Mouse (Mus musculus) CH12.LX (cell line): ENCODE data around the gene AI467606. TPM values are rescaled to one million over a fixed set of nuclear protein-coding genes. Genes with fewer than 3 reads are reported as not detected.

Source experiments
- DNase-seq: peaks from one replicate; pipeline ENCODE4 v3.0.0-alpha.2; 2013; ENCODE audit errors: extremely low read depth
- H3K27ac ChIP-seq: 2 replicates; pipeline ENCODE4 v1.5.1; 2012; ENCODE audit warnings: low read depth, mild to moderate bottlenecking, control low read depth, moderate library complexity; ENCODE audit not compliant: insufficient read depth
- H3K27me3 ChIP-seq: replicated peaks from 2 replicates; pipeline ENCODE3; 2012; ENCODE audit warnings: inconsistent platforms
- H3K36me3 ChIP-seq, 2 experiments: replicated peaks in 1 of 2; 2 replicates each; pipeline versions ENCODE3 to v1.6.1; 2012; ENCODE audit warnings: inconsistent platforms in 1 of 2, low read length in 1 of 2, mild to moderate bottlenecking in 1 of 2, mixed read lengths in 1 of 2, moderate library complexity in 1 of 2; ENCODE audit not compliant: control insufficient read depth in 1 of 2, insufficient read depth in 1 of 2
- H3K4me1 ChIP-seq, 2 experiments: 2 replicates each; pipeline ENCODE4 v1.6.1; 2012; ENCODE audit warnings: inconsistent platforms in 1 of 2, moderate library complexity in 1 of 2; ENCODE audit not compliant: insufficient read depth in 2 of 2, control insufficient read depth in 1 of 2
- H3K4me2 ChIP-seq: 2 replicates; pipeline ENCODE4 v1.6.1; 2012; ENCODE audit warnings: low read depth, mild to moderate bottlenecking, control low read depth; ENCODE audit not compliant: poor library complexity, insufficient read depth, severe bottlenecking
- H3K4me3 ChIP-seq, 3 experiments: fragments of 150-350 bp in 1 of 3; sonication (generic) in 1 of 3; replicated peaks in 1 of 3; 2 replicates each; pipeline versions ENCODE3 to v1.5.1; 2011 to 2012; ENCODE audit warnings: low read depth in 2 of 3, low read length in 2 of 3, mild to moderate bottlenecking in 2 of 3, moderate library complexity in 2 of 3, control low read depth in 1 of 3, improper control_type of control experiment in 1 of 3, inconsistent platforms in 1 of 3, mixed read lengths in 1 of 3; ENCODE audit not compliant: poor library complexity in 1 of 3
- H3K79me2 ChIP-seq: replicated peaks from 2 replicates; pipeline ENCODE4 v1.6.1; 2012; ENCODE audit warnings: mild to moderate bottlenecking, moderate library complexity; ENCODE audit not compliant: control insufficient read depth, poor library complexity, insufficient read depth, severe bottlenecking; ENCODE audit errors: extremely low read depth
- H3K9ac ChIP-seq: 2 replicates; pipeline ENCODE4 v1.6.1; 2012; ENCODE audit warnings: low read depth, mild to moderate bottlenecking, control low read depth, moderate library complexity; ENCODE audit not compliant: insufficient read depth
- H3K9me3 ChIP-seq: replicated peaks from 2 replicates; pipeline ENCODE3; 2012; ENCODE audit warnings: low read length, inconsistent platforms, mixed read lengths
- BHLHE40 ChIP-seq: IDR thresholded peaks from 2 replicates; pipeline ENCODE4 v1.6.1; 2011; ENCODE audit warnings: mild to moderate bottlenecking, low read depth, low read length, improper control_type of control experiment
- CHD2 ChIP-seq: IDR thresholded peaks from 2 replicates; pipeline ENCODE4 v1.6.1; 2011; ENCODE audit warnings: low read length, improper control_type of control experiment
- CTCF ChIP-seq, 2 experiments: IDR thresholded peaks in 1 of 2; conservative IDR thresholded peaks in 1 of 2; 2 replicates each; pipeline ENCODE4 v1.5.1; 2011 to 2012; ENCODE audit warnings: low read depth in 2 of 2, low read length in 2 of 2, improper control_type of control experiment in 1 of 2, inconsistent platforms in 1 of 2, mild to moderate bottlenecking in 1 of 2, moderate library complexity in 1 of 2
- ETS1 ChIP-seq: conservative IDR thresholded peaks from 2 replicates; pipeline ENCODE4 v1.6.1; 2012; ENCODE audit warnings: low read depth, mild to moderate bottlenecking, inconsistent platforms, low read length, improper control_type of control experiment, moderate library complexity
- GABPA ChIP-seq: IDR thresholded peaks from 2 replicates; pipeline ENCODE4 v1.6.1; 2012; ENCODE audit warnings: low read depth, low read length, improper control_type of control experiment, inconsistent platforms; ENCODE audit not compliant: insufficient replicate concordance
- HCFC1 ChIP-seq: IDR thresholded peaks from 2 replicates; pipeline ENCODE4 v1.6.1; 2012; ENCODE audit warnings: low read depth, mild to moderate bottlenecking, inconsistent platforms, low read length, improper control_type of control experiment
- IRF4 ChIP-seq: IDR thresholded peaks from 2 replicates; pipeline ENCODE4 v1.6.1; 2014; ENCODE audit warnings: low read depth, mild to moderate bottlenecking, inconsistent platforms, low read length, improper control_type of control experiment
- JUN ChIP-seq: IDR thresholded peaks from 2 replicates; pipeline ENCODE4 v1.6.1; 2011; ENCODE audit warnings: low read depth, mild to moderate bottlenecking, low read length, improper control_type of control experiment, moderate library complexity; ENCODE audit not compliant: insufficient read depth
- JUND ChIP-seq: conservative IDR thresholded peaks from 2 replicates; pipeline ENCODE4 v1.6.1; 2011; ENCODE audit warnings: low read depth, low read length, improper control_type of control experiment
- KAT2A ChIP-seq: IDR thresholded peaks from 2 replicates; pipeline ENCODE4 v1.6.1; 2012; ENCODE audit warnings: low read length, improper control_type of control experiment, inconsistent platforms; ENCODE audit not compliant: insufficient replicate concordance
- MAZ ChIP-seq: IDR thresholded peaks from 2 replicates; pipeline ENCODE4 v1.6.1; 2012; ENCODE audit warnings: low read depth, mild to moderate bottlenecking, inconsistent platforms, low read length, improper control_type of control experiment, moderate library complexity
- RAD21 ChIP-seq: IDR thresholded peaks from 2 replicates; pipeline ENCODE4 v1.6.1; 2011; ENCODE audit warnings: low read depth, mild to moderate bottlenecking, low read length, improper control_type of control experiment, moderate library complexity
- SIN3A ChIP-seq: IDR thresholded peaks from 2 replicates; pipeline ENCODE4 v1.6.1; 2012; ENCODE audit warnings: low read length, improper control_type of control experiment, inconsistent platforms
- SMC3 ChIP-seq: IDR thresholded peaks from 2 replicates; pipeline ENCODE4 v1.6.1; 2011; ENCODE audit warnings: low read depth, low read length, improper control_type of control experiment
- UBTF ChIP-seq: IDR thresholded peaks from 2 replicates; pipeline ENCODE4 v1.6.1; 2012; ENCODE audit warnings: low read depth, mild to moderate bottlenecking, inconsistent platforms, low read length, improper control_type of control experiment, moderate library complexity
- ZNF384 ChIP-seq: IDR thresholded peaks from 2 replicates; pipeline ENCODE4 v1.6.1; 2012; ENCODE audit warnings: low read depth, low read length, improper control_type of control experiment, inconsistent platforms
- dilution Hi-C: fragments of 300-500 bp; cut with MboI; formaldehyde crosslinking; loops from 2 replicates; pipeline ENCODE4 v1.14.3; 2020; ENCODE audit warnings: low sequenced_read_pairs; ENCODE audit not compliant: extremely low pct_unique_long_range_greater_than_20kb, extremely low pct_ligation_motif_present
- in situ Hi-C: fragments of 300-500 bp; cut with MboI; formaldehyde crosslinking; loops from 3 replicates; pipeline ENCODE4 v1.14.3; 2019; ENCODE audit warnings: low sequenced_read_pairs, low pct_ligation_motif_present, low pct_unique_long_range_greater_than_20kb, mixed read lengths
- polyA plus RNA-seq: library from polyadenylated mRNA; unstranded; fragments of >175 nt; gene quantifications from 2 replicates; pipeline ENCODE4 v1.2.1, GENCODE M21; 2012; ENCODE audit warnings: low read depth; ENCODE audit not compliant: insufficient read length
- total RNA-seq, 2 experiments: library from RNA; depleted of rRNA; stranded (reverse); fragments of 300-350 nt in 1 of 2; fragments of >200 nt in 1 of 2; gene quantifications; 2 replicates each; pipeline ENCODE4 v1.2.3; 2012 to 2014

AI467606 gene
- total and polyA plus RNA-seq, 3 experiments = 15.7 to 26.4 (median 20.5) TPM

DNA sequence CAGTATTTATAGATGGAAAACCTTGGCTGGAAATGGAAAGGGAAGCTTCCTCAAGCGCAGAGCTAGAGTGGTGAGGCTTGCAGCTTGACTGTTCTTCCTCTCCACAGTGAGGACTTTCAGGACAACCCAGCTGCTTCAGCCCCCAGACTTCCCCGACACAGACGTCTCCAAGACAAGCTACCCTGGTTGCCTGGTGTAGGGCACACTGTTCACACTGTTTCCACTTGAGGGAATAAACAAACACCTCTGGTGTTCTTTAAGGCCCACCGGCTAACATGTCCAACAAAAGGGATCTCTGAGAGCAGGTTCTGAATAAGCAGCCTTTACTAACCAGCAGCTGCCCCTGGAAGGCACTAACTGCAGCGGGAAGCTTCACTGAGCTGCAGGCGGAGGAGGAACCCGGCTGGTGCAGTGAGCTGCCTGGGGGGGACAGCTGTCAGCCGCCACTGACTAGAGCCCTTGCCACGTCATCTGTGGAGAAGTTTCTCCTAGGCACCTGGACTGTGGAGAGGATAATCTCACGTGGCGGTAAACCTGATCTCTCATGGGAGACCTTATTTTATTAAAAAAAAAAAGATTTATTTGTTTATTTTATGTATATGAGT, 25.3 kb downstream of the AI467606 start (continued):
- TF ChIP-seq UBTF (no peak), KAT2A (no peak), SMC3 (no peak), SIN3A (no peak; the same call in 1 of the 2 replicates), CHD2 (no peak), GABPA (no peak), ETS1 (peak; percentile 53), MAZ (no peak)

DNA sequence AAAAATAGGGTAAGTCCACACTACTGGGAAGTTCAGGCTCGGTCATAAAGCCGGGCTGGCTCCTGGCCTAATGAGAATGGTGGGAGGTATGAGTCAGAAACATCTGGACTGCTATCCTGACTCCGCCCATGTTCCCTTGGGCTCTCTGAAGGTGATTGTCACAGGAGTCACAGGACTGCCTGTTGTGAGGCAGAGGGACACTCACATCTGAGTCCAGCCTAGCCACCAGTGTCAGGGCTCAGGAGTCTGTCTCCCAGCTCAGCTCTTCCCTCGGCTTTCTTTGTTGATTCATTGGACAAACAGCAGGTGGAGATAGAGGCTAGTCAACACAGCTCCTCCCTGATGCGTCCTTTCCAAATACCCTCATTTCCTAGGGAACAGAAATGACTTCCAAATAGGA, 26.8 kb downstream of the AI467606 start:
- no peaks in the 10 kb centered on the region for H3K9me3 ChIP-seq
- H3K27me3 ChIP-seq = no peaks in the 10 kb centered on the region
- H3K4me1 ChIP-seq = peaks cover 25 to 69% of the 10 kb centered on the region in 2 experiments
- no peak overlapping the region for H3K4me3 ChIP-seq
- DNase-seq = no peak
- TF ChIP-seq SMC3 (peak; percentile 48), JUND (peak; percentile 58; the same call in 1 of the 2 replicates), IRF4 (no peak), CTCF (conservative IDR thresholded peaks at IDR 0.05 in 1 of 2, IDR thresholded peaks at IDR 0.05 in 1 of 2; ENCODE audit: low read depth in 2 of 2, low read length in 2 of 2) (peak in 1 of 2 experiments; percentile 59; a peak in 2 of 4 replicates), ZNF384 (no peak), RAD21 (peak; percentile 53), BHLHE40 (peak; percentile 41; the same call in 1 of the 2 replicates), HCFC1 (no peak), JUN (peak; percentile 25; the same call in 1 of the 2 replicates)
- TF ChIP-seq, all 38 proteins: peak for 6
- no peak overlapping the region for H3K4me2 ChIP-seq
- no peak overlapping the region for H3K27ac ChIP-seq
- in situ Hi-C loops (loop anchor here (10.0 kb wide), 1 partner anchor 473 kb away; the partner anchor contains the start of gene Sgf29), dilution Hi-C loops (no loop called here)
- H3K9ac ChIP-seq = no peak overlapping the region
- no peaks in the 10 kb centered on the region for H3K36me3 ChIP-seq
- H3K79me2 ChIP-seq = no peaks in the 10 kb centered on the region
